Mouse (Mus musculus): ENCODE measurements around the gene Radil.

- TF ChIP-seq CTCF (conservative IDR thresholded peaks at IDR 0.05 in 1 of 2, IDR thresholded peaks at IDR 0.05 in 1 of 2; ENCODE audit: low read depth in 2 of 2, low read length in 2 of 2) (no peak), MAZ (IDR thresholded peaks at IDR 0.05; ENCODE audit: low read depth, low read length) (no peak), SMC3 (IDR thresholded peaks at IDR 0.05; ENCODE audit: low read depth, low read length) (no peak), UBTF (IDR thresholded peaks at IDR 0.05; ENCODE audit: low read depth, low read length) (no peak), POLR2A (IDR thresholded peaks at IDR 0.05; ENCODE audit: low read depth, low read length) (no peak), JUND (conservative IDR thresholded peaks at IDR 0.05; ENCODE audit: low read depth, low read length) (no peak), USF1 (IDR thresholded peaks at IDR 0.05; ENCODE audit: low read depth, low read length) (no peak), BHLHE40 (IDR thresholded peaks at IDR 0.05; ENCODE audit: low read depth, low read length) (no peak), NELFE (IDR thresholded peaks at IDR 0.05; ENCODE audit: low read depth, low read length) (no peak), CHD1 (IDR thresholded peaks at IDR 0.05; ENCODE audit: low read depth, low read length) (no peak), MAFK (IDR thresholded peaks at IDR 0.05; ENCODE audit: insufficient replicate concordance, low read length) (no peak), ZKSCAN1 (IDR thresholded peaks at IDR 0.05; ENCODE audit: borderline replicate concordance, low read depth, low read length) (no peak)
Observed at GRCm38 (mm10) chr5:142439911-142440432, 110.9 kb downstream of the Radil start.
